Comparison of ENCODE assay signal across 27 mouse cellular contexts in genomic region chr4:97886220-97886619, GRCm38 (mm10).
DNase-seq lines count a peak whose midpoint lies in the region; ATAC-seq and TF ChIP-seq lines count a peak whose summit lies in the region.
"Had no signal": no experiment of that assay in that cellular context is flagged by ENCODE, and none has a peak within 500 bp of the region (broad histone marks: within the 10 kb centered on the region; RNA-seq: fewer than 3 reads in every experiment).

No protein-coding gene starts in this region.

- DNase-seq in heart, embryonic 10.5 days (ENCODE audit: low spot score) = no peak
- no peak for DNase-seq in heart, postnatal 14 days
- no peak for DNase-seq in heart, adult 8-10 months (ENCODE audit: low spot score)
- no peak for DNase-seq in heart, postnatal 0 days (ENCODE audit: low spot score)
- no peak for DNase-seq in layer of hippocampus, adult 18-20 months (ENCODE audit: low spot score in 2 of 2)
- DNase-seq: adrenal gland, adult 2 months; adrenal gland, postnatal 36 days; cerebellum, adult 2 months; cerebellum, postnatal 14 days; kidney, adult 11 months; kidney, postnatal 14 days; right cerebral cortex, postnatal 4 days; thymus, adult 2 months; thymus, postnatal 36 days had no signal

- peaks cover 8% of the 10 kb centered on the region for H3K4me1 ChIP-seq in forebrain, embryonic 15.5 days
- H3K4me1 ChIP-seq in forebrain, embryonic 12.5 days = no peaks in the 10 kb centered on the region
- peaks cover 16% of the 10 kb centered on the region; the same call in 1 of the 2 replicates for H3K4me1 ChIP-seq in heart, embryonic 10.5 days
- peaks cover 23% of the 10 kb centered on the region for H3K4me1 ChIP-seq in heart, embryonic 16.5 days (ENCODE audit: control insufficient read depth, insufficient read depth, low read length)
- H3K4me1 ChIP-seq in heart, postnatal 0 days (ENCODE audit: control insufficient read depth, insufficient read depth) = peaks cover 25% of the 10 kb centered on the region
- H3K4me1 ChIP-seq: hindbrain, embryonic 10.5 days; hindbrain, embryonic 15.5 days; lung, embryonic 15.5 days; midbrain, embryonic 13.5 days had no signal

- WGBS in forebrain, embryonic 15.5 days = 76% methylated on average over 5 of the region's 5 CpGs
- 85% methylated on average over 5 of the region's 5 CpGs for whole genome bisulfite sequencing in forebrain, embryonic 12.5 days
- WGBS in heart, embryonic 10.5 days = 90% methylated on average over 5 of the region's 5 CpGs
- 89% methylated on average over 5 of the region's 5 CpGs for WGBS in heart, embryonic 16.5 days
- 85% methylated on average over 5 of the region's 5 CpGs for WGBS in heart, postnatal 0 days

- TF ChIP-seq EP300 in heart, postnatal 0 days (IDR thresholded peaks at IDR 0.05; ENCODE audit: low read depth) = no peak

- ATAC-seq in forebrain, embryonic 15.5 days (replicated peaks) = no peak
- ATAC-seq in forebrain, embryonic 12.5 days (ENCODE audit: low FRiP score) = no peak
- ATAC-seq in heart, embryonic 16.5 days (replicated peaks; ENCODE audit: extremely low read depth, insufficient read depth, low FRiP score) = no peak
- ATAC-seq in heart, postnatal 0 days (ENCODE audit: insufficient read depth, low read depth) = no peak
- ATAC-seq: forebrain, embryonic 13.5 days; midbrain, embryonic 13.5 days had no signal

- H3K27ac ChIP-seq in forebrain, embryonic 15.5 days (replicated peaks) = 0 out of 2 replicates have a peak overlapping the region, but pooled peaks have one; percentile 29
- H3K27ac ChIP-seq in forebrain, embryonic 12.5 days = no peak overlapping the region
- H3K27ac ChIP-seq in heart, embryonic 10.5 days = peak overlapping the region; percentile 73; the same call in 1 of the 2 replicates
- peak overlapping the region; percentile 42 for H3K27ac ChIP-seq in heart, embryonic 16.5 days (ENCODE audit: low read length)
- H3K27ac ChIP-seq in heart, postnatal 0 days (ENCODE audit: low read depth) = peak overlapping the region; percentile 66; the same call in 1 of the 2 replicates
- H3K27ac ChIP-seq: forebrain, embryonic 13.5 days; hindbrain, embryonic 10.5 days; hindbrain, embryonic 15.5 days; liver, embryonic 15.5 days; lung, embryonic 15.5 days; macrophage; midbrain, embryonic 13.5 days; neural tube, embryonic 13.5 days had no signal

- TF ChIP-seq CTCF in heart, postnatal 0 days (IDR thresholded peaks at IDR 0.05; ENCODE audit: low read depth) = no peak

- H3K27me3 ChIP-seq in forebrain, embryonic 15.5 days = no peaks in the 10 kb centered on the region
- no peaks in the 10 kb centered on the region for H3K27me3 ChIP-seq in forebrain, embryonic 12.5 days
- H3K27me3 ChIP-seq in heart, embryonic 10.5 days (ENCODE audit: insufficient read depth, poor library complexity, severe bottlenecking) = no peaks in the 10 kb centered on the region
- no peaks in the 10 kb centered on the region for H3K27me3 ChIP-seq in heart, embryonic 16.5 days (ENCODE audit: control insufficient read depth, insufficient read depth, low read length)
- no peaks in the 10 kb centered on the region for H3K27me3 ChIP-seq in heart, postnatal 0 days (ENCODE audit: control insufficient read depth, insufficient read depth, low read length)
- H3K27me3 ChIP-seq: CH12.LX; forebrain, embryonic 13.5 days; hindbrain, embryonic 15.5 days; liver, embryonic 15.5 days; lung, embryonic 15.5 days; midbrain, embryonic 13.5 days; neural tube, embryonic 13.5 days had no signal

- H3K4me2 ChIP-seq in forebrain, embryonic 15.5 days (replicated peaks) = no peak overlapping the region
- H3K4me2 ChIP-seq in forebrain, embryonic 12.5 days = no peak overlapping the region
- no peak overlapping the region for H3K4me2 ChIP-seq in heart, embryonic 16.5 days (ENCODE audit: low read depth, low read length)
- H3K4me2 ChIP-seq in heart, postnatal 0 days (ENCODE audit: low read depth, low read length) = no peak overlapping the region
- H3K4me2 ChIP-seq: forebrain, embryonic 13.5 days; hindbrain, embryonic 15.5 days; liver, embryonic 15.5 days; lung, embryonic 15.5 days; midbrain, embryonic 13.5 days; neural tube, embryonic 13.5 days had no signal

- no peak overlapping the region for H3K4me3 ChIP-seq in forebrain, embryonic 15.5 days
- no peak overlapping the region for H3K4me3 ChIP-seq in forebrain, embryonic 12.5 days (replicated peaks)
- H3K4me3 ChIP-seq in heart, embryonic 10.5 days = no peak overlapping the region
- H3K4me3 ChIP-seq in heart, embryonic 16.5 days (ENCODE audit: low read length) = no peak overlapping the region
- no peak overlapping the region for H3K4me3 ChIP-seq in heart, postnatal 0 days (ENCODE audit: low read depth, low read length)
- H3K4me3 ChIP-seq: erythroblast, embryonic 14.5 days; forebrain, embryonic 13.5 days; hindbrain, embryonic 10.5 days; hindbrain, embryonic 15.5 days; liver, embryonic 15.5 days; lung, embryonic 15.5 days; midbrain, embryonic 13.5 days; neural tube, embryonic 13.5 days had no signal

- intact Hi-C loops in heart, postnatal 14 days (cut with DNase I) = no loop called here

- H3K36me3 ChIP-seq in forebrain, embryonic 15.5 days = no peaks in the 10 kb centered on the region
- 0 out of 2 replicates have a peak, but pooled peaks cover 3% of the 10 kb centered on the region for H3K36me3 ChIP-seq in forebrain, embryonic 12.5 days (replicated peaks)
- H3K36me3 ChIP-seq in heart, embryonic 10.5 days = no peaks in the 10 kb centered on the region
- H3K36me3 ChIP-seq in heart, embryonic 16.5 days (ENCODE audit: control insufficient read depth, insufficient read depth) = no peaks in the 10 kb centered on the region
- H3K36me3 ChIP-seq in heart, postnatal 0 days (replicated peaks; ENCODE audit: control insufficient read depth, insufficient read depth, low read length) = no peaks in the 10 kb centered on the region
- H3K36me3 ChIP-seq: hindbrain, embryonic 10.5 days; hindbrain, embryonic 15.5 days; liver, embryonic 15.5 days; lung, embryonic 15.5 days; midbrain, embryonic 13.5 days; neural tube, embryonic 13.5 days had no signal

- H3K9me3 ChIP-seq in forebrain, embryonic 15.5 days = no peaks in the 10 kb centered on the region
- no peaks in the 10 kb centered on the region for H3K9me3 ChIP-seq in forebrain, embryonic 12.5 days
- H3K9me3 ChIP-seq in heart, embryonic 10.5 days = no peaks in the 10 kb centered on the region
- H3K9me3 ChIP-seq in heart, embryonic 16.5 days (replicated peaks; ENCODE audit: control insufficient read depth, low read length) = no peaks in the 10 kb centered on the region
- H3K9me3 ChIP-seq in heart, postnatal 0 days (replicated peaks; ENCODE audit: control insufficient read depth, low read length) = no peaks in the 10 kb centered on the region
- H3K9me3 ChIP-seq: forebrain, embryonic 13.5 days; hindbrain, embryonic 10.5 days; hindbrain, embryonic 15.5 days; liver, embryonic 15.5 days; lung, embryonic 15.5 days; midbrain, embryonic 13.5 days; neural tube, embryonic 13.5 days had no signal

- H3K9ac ChIP-seq in forebrain, embryonic 15.5 days (replicated peaks) = no peak overlapping the region
- H3K9ac ChIP-seq in forebrain, embryonic 12.5 days = no peak overlapping the region
- no peak overlapping the region for H3K9ac ChIP-seq in heart, embryonic 16.5 days (ENCODE audit: low read length)
- H3K9ac ChIP-seq in heart, postnatal 0 days (replicated peaks; ENCODE audit: low read depth, low read length) = no peak overlapping the region
- H3K9ac ChIP-seq: forebrain, embryonic 13.5 days; hindbrain, embryonic 15.5 days; liver, embryonic 15.5 days; lung, embryonic 15.5 days; midbrain, embryonic 13.5 days; neural tube, embryonic 13.5 days had no signal
